Mouse (Mus musculus): ENCODE data around the gene Rapgef1.

GRCm38 (mm10) chr2:29629311-29629710, 9.8 kb downstream of the Rapgef1 start:
- TF ChIP-seq CTCF (IDR thresholded peaks at IDR 0.05; ENCODE audit: insufficient read depth, low read depth, low read length) (no peak), POLR2A (IDR thresholded peaks at IDR 0.05; ENCODE audit: insufficient read depth, low read depth, low read length) (no peak)
